Mouse (Mus musculus) adrenal gland, adult 2 months (tissue): Measurements from ENCODE around the gene Cluap1. TPM values are rescaled to one million over a fixed set of nuclear protein-coding genes. Genes with fewer than 3 reads are reported as not detected.
A peak's percentile ranks its signal among the peaks of the same experiment; 100 is the strongest.

Source experiments
- DNase-seq: peaks from one replicate; pipeline ENCODE4 v3.0.0; 2021
- long read RNA-seq: library from polyadenylated mRNA; stranded (forward); transcript quantifications from one replicate; pipeline ENCODE4 v2.0.0, GENCODE M21; 2021
- polyA plus RNA-seq: library from polyadenylated mRNA; depleted of rRNA; stranded (reverse); fragments of >200 nt; gene quantifications from 2 replicates; pipeline ENCODE4 v1.2.3, GENCODE M21; 2012; rRNA removed
- total RNA-seq, 2 experiments: library from RNA; stranded (reverse); gene quantifications; 2 replicates each; pipeline ENCODE4 v1.2.3; 2021

Gene Cluap1
- total RNA-seq, result 10 to 100 TPM; 14.4 to 18.2 TPM
- polyA plus RNA-seq, result 10.3 and 15.2 TPM in 2 replicates
- long read RNA-seq, transcript Cluap1-201 (12 exons, 1,779 nt), result major isoform, 10 of 18 reads
- long read RNA-seq, partial matches to known transcripts, result 2 of 18 reads
- long read RNA-seq, other reads (novel, unspliced or antisense), result 5 of 18 reads

DNA sequence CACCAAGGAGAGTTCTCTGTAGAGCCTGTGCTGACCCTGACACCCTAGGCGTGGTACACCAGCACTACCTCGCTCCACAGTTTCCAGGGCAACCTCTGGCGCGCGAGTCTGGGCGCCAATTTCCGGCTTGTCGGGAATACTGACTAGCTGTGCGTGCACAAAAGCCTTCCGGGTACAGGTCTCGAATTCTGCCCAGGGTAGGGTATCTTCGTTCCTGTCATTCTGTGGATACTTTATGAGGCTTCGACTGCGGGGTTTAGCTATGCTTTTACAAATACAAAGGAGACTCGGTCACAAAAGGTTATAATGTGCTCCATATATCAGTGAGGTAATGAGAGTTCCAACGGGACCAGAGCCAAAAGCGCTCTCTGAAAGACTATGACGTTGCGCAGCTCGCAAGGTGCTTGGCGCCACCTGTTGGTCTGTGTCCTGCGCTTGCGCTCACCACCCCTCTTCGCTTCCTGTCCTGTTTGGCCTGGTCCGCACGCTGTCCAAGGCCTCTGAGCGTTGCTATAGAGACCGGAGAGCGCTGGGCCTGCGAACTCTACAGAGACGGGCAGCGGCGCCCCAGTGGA lies at the start of gene Cluap1, which contains the start of gene 1700037C18Rik:
TSS of gene Cluap1 (plus strand) at position 265 of the 575 bp plus-strand sequence.
TSS of gene 1700037C18Rik (minus strand) at position 153 of the 575 bp plus-strand sequence.
- DNase-seq, result peak; percentile 95

DNA sequence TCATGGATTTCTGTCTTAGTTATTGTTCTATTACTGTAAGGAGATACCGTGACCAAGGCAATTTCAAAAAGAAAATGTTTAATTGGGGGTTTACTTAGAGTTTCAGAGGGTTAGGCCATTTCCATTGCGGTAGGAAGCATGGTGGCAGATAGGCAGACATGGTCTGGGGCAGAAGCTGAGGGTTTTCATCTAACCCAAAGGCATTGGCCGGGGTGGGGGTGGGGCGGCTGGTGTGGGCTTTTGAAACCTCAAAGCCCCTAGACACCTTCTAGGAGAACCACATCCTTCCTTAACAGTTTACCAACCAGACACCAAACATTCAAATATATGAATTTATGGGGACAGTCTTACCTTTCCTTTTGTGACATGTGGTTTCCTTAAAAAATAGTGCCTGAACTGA lies 49.3 kb upstream of the Cluap1 start:
- DNase-seq, result no peak

DNA sequence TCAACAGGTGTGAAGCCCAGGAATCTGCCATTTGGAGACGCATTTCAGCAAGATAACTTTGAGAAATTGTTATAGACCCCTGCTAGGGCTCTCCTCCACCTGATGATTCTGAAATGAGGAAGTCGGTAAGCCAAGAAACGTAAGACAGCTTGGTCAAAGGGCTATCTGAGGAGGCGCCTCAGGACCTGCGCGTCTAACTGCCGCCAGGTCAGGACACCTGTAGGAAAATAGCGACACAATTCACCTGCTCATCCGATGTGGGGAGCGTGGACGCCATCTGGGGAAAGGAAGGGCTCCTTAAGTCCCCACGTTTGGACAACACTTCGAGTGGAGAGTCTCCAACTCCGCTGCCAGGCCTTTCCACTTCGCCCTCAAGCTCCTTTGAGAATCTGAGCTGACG lies 36.8 kb upstream of the Cluap1 start:
- DNase-seq, result no peak

DNA sequence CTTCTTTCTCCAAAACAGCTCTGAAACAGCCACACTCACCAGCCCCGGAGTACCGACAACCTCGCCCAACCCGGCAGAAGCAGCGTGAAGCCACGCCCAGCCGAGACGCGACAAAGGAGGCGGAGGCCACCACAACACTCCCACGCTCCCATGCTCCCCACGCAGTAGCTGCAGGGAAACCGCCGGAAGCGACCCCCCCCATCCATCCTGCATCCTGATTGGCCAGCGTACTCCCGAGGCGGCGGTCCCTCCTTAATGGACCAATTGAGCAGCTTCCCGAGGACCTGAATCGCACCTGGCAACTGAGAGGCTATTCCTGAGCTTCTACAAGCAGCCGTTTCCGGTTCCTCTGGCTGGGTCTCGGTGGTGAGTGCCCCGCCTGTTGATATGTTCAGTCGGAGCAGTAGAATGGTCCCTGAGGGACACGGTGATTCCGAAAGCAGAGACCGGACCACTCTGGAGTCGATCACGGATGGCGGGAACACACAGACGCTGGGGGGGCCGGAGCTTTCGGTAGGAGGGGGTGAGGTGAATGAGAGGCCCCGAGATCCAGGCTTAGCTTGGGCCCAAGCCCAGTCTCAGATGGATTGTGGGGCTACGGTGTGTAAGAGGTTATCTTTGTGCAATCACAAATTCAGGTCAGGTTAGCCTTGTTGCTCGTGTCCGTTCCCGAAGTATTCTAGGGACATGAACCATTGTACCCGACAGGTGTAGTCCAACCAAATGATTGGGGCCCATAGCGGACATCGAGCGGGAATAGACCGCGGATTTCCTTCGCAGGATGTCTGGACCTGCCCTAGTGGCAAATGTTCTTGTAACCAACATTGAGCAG lies 36.2 kb upstream of the Cluap1 start, which contains the start of gene Naa60:
TSS of gene Naa60 (plus strand) at position 160 of the 832 bp plus-strand sequence.
- peak; percentile 96 for DNase-seq

DNA sequence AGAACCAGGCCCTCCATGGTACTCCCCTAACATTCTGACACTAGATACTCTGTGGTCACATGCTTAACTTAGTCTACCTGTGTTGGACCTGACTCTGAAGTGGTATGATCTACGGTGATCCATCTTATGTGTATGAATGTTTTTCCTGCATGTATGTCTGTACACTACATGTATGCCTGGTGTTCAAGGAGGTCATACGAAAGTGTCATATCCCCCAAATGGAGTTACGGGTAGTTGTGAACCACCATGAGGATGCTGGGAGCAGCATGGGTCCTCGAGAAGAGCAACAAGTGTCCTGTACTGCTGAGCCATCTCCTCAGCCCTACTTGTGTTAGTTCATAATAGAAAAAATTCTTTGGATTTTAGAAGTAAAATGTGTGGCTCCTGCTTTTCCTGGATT lies 32.3 kb upstream of the Cluap1 start:
- no peak for DNase-seq

DNA sequence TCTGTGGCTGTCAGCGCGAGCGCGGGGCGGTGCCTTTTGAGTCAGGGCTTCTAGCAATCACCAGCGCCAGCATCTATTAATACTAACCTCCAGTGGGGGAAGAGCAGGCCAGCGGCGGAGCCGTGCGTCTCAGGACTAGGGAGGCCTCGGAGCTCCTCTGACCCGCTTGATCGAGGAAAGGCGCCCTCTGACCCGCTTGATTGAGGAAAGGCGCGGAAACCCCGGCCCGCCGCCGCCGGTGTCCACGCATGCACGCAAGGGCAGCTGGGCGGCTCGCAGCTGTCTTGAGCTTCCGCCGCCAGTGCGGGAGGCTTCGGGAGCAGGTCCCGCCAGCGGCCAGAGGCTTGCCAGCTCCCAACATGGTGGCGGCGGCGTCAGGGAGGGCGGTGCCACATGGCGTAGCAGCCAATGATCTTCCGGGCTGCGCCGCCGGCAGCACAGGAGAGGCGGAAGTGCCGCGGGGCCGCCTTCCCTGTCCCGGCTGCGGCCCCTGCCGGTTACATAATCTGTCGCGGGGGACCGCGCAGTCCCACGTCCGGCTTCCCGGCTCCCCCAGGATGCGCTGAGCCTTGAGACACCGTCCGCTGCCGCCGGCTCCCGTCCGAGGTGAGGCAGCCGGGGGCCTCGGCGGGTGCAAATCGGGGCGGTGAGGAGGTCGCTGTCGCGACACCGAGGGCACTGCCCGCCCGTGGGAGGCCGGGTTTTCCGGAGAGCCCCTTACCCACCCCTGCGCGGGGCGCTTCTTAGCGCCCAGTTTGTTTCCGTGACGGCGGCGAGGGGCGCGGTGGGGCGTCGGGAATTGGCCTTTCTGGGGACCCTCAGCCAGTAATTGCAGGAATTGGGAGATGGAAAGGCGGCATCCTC lies 24.2 kb upstream of the Cluap1 start, which contains the start of the genes Zfp597 and Gm20695:
TSS of gene Zfp597 (minus strand) at position 361 of the 864 bp plus-strand sequence.
TSS of gene Gm20695 (plus strand) at position 448 of the 864 bp plus-strand sequence.
- peak; percentile 98 for DNase-seq

DNA sequence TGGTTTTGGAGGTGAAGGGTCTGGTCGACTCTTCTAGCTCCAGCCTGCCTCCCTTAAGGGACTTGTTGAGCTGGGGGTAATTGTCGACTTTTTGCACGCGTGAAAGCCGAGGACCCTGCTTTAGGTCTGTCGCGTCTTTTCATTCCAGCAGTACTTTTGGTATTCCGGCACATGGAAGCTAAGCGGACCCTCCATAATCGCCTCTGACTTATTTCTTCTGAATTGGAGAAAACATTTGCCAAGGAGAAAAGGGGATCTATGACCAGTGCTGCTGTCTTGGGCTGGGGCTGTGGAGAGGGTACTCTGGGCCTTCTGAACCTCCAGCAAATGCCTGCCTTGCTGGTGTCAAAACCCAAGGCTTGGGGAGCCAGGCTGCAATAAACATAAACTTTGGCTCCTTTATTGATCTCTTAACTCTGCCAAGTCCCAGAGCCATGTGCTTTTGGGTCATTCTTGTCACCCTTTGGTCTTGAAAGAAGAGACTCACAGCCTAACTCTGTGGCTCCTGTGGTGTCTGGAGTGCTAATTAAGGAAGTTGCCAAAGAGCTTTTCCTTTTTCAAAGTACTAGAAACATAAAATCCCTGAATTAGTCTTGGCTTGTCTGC lies 23.4 kb upstream of the Cluap1 start:
- DNase-seq, result peak; percentile 40

DNA sequence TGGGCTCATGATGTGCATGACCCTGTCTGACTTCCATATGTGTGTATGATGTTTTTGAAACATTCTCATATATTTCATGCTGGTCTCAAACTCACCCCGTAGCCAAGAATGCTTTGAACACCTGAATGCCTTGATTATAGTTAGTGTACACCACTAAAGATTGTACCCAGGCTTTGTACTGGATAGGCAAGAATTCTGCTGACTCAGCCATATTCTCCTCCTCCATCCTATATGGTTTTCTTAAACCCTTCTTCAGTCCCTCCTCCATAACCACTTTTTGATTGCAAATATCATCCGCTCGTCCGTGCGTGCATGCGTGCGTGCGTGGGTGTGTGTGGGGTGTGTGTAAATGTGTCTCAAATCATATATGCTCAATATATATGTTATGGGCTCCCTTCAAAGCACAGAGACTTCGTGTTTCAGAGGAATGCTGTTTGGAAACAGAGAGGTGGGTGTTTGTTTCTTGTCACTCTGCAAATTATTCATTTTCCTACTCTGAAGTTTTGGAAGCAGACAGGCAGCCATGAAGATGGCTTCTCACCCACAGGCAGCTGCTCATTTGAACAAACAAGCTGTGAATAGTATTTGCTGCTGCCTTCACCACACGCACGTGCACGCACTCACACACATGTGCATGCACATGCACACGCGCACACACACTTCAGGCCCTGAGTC lies 16.8 kb upstream of the Cluap1 start:
- no peak for DNase-seq

DNA sequence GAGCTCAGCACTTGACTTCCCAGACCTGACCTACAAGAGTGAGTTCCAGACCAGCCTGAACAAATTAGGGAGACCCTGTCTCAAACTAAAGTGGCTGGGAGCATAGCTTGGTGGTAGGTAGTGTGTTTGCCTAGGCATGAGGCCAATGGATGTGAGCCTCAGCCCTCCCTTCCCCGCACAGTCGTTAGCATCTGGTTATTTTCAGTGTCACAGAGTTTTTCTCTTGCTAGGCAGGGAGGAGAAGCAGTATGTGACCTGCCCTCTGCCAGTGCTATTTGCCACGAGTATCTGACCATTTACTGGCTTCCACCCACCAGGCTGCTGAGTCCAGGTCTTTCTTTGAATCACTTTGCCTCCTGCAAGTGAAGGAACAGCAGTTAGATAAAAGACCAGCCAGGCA lies 14.9 kb upstream of the Cluap1 start:
- no peak for DNase-seq

DNA sequence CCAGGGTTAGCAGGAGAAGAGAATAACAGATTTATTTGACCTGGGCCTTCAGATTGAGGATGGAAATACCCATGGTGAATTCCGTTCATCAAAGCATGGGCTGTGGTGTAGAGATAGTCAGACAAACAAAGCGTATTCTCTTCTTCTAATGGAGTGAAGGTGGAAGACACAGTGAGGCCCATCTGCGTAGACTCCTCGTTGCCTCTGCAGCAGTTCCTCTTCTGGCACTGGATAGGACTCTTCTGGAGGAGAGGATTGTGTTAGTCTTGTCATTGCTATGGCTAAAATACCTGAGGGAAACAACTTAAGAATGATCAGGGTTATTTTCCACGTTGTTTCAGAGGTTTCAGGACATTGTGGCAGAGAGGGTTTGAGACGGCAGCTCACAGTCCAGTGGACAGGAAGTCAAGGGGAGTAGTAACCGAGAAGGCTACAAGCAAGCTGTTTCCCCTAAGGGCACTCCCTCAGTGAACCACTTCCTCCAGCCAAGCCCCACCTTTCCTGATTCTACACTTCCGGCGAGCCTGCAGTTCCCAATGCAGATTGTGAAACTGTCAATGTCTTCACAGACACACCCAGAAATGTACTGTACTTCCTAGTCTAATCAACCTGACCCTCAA lies 13.3 kb upstream of the Cluap1 start:
- peak; percentile 31 for DNase-seq

DNA sequence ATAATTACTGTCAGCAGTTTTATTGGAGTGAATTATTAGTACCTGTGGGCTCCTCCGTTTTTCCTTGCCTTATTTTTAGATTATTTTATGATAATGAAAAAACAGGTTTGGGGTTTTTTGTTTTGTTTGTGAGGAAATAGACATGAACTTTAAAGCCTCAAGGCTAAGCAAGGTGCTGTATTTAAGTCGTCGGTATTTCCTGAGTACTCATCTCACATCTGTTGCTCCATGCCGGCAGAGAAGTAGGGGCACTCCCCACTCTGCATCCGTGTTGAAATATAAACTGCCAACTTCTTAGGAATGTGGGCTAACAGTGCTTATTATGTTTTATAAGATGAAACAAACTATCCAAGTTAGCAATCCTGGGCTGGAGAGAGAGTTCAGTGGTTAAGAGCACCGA lies 12.6 kb upstream of the Cluap1 start:
- DNase-seq, result no peak

DNA sequence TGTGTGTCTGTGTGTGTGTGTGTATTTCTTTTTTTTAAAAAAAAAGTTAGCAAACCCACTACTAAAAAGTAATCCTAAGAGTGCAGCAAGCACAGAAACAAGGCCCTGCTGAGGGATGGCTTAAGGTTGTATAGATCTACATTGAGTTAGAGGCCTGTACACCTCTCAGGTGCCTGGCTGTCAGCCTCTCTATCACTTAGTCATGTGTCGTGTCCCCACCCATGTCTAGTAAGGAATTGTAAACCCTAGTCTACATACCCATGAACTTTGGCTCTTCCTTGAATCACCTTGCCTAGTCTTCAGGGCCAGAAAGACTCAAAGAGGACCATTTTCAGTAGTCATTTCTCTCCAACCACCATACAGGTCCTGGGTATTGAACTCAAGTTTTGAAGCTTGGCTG lies 12.0 kb upstream of the Cluap1 start:
- no peak for DNase-seq

DNA sequence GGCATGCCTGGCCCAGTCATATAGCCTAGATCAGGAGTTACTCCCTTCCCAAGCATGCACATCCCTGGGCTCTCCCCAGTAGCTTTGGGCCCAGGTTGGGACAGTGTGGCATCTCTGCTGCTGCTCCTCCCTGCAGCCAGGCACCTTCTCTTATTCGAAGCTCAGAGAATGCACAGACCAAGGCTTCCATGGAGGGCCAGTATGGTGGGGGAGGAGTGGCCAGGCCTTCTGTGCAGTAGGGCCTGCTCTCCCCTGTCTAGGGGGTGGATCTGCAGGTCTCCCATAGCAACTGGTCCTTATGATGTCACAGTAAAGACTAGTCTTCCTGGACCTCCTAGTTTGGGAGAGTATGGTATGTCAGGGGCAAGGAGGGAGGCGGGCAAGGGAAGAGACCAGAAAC lies 1.1 kb upstream of the Cluap1 start:
- no peak for DNase-seq

DNA sequence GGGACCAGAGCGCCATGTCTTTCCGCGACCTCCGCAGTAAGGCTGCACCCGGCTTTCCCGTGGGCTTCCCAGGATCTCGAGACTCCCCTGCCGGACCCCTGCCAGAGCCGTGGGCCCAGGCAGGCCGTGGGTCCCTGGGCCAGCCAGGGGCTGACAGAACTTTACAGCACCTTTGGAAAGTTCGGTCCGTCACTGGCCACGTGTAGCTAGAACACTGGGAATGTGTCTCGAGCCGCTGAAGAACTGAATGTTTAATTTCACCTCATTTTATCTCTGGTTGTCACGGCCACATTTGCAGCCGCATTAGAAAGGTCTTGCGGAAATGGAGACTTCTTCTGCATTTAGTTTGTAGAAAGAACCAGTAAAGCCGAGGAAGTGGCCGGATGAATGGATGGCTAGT lies 517 bp downstream of the Cluap1 start:
- DNase-seq, result no peak

DNA sequence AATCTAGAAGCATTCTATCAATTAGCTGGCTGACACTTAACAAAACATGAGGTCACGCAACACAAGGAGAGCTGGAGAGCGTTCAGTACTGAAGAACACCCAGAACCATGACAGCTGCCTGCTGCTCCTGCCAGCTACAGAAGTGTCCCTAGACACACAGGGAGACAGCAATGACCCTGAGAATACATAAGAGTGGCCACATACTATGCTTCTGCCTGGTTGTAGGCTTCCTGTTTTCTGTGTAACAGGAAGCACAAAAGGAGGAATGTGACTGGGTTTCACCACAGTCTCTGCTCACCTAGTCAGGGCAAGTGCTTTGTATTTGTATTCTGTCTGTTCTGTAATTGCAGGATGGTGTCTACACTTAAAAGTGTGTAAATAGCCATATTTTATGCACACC lies 12.2 kb downstream of the Cluap1 start:
- DNase-seq, result no peak

DNA sequence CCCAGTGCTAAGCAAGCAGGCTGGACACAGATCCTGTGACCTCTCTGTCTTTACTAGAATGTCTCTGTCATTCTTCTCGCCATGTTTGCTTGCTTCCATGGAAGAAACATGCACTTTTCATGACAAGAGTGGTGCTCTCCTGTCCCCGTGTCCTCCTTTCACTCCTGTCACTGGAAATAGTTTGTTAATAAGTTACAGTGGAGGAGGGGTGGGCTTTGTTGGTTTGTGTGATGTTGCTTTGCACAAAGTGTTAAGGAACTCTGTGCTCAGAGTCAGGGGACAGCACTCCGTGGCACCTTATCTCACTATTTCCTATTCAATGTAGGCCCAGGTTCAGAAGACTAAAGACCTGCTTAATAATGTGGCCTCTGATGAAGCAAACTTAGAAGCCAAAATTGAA lies 14.9 kb downstream of the Cluap1 start:
- no peak for DNase-seq

DNA sequence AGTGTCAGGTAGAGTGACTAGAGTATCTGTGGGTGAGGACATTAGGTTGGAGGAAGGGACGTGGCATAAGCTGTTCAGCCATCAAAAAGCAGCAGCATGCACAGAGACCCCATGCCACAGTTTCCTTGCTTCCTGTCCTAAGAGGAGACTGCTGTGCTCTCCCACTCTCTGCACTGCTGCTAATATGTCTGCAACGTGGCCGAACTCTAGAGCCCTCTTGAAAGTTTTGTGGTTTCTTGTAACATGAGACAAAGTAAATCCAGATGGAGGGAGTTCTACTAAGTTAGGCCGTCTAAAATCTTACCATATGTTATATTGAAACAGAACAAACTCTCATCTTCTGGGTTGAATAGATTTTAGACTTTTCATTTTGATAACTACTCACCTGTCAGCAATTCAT lies 15.4 kb downstream of the Cluap1 start:
- DNase-seq, result no peak

DNA sequence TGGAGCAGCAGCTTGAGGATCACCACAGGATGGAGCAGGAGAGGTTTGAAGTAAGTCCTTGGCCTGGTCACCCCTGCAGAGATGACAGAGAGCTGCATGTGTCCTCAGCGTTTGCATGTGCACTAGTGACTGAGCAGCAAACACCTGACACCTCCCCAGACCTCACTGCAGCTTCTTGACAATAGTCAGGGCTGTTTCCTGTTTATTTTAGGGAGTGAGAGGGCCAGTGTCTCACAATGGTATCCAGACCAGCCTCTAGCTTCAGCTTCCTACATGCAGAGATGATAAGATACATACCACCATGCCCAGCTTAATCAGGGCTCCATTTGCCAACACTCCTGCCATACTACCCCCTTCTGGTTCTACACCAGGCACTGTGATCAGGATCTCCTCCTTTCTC lies 20.0 kb downstream of the Cluap1 start:
- no peak for DNase-seq

DNA sequence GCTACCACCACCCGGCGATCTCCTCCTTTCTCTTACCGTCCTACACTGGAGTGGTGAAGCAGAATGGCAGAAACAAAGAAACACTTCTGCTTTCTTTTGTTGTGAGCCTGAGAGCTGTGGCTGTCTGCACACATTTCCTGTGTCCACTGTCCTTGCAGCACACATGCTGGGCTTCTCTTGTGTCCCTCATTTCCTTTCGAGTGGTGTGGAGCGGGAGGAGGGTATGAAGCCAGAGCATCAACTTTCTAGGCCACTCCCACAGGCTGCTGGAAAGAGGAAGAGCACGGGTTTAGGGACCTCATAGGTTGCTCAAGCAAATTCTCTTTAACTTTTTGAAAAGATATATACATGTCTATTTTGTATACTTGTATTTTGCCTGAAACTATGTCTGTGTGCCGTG lies 20.6 kb downstream of the Cluap1 start:
- no peak for DNase-seq

DNA sequence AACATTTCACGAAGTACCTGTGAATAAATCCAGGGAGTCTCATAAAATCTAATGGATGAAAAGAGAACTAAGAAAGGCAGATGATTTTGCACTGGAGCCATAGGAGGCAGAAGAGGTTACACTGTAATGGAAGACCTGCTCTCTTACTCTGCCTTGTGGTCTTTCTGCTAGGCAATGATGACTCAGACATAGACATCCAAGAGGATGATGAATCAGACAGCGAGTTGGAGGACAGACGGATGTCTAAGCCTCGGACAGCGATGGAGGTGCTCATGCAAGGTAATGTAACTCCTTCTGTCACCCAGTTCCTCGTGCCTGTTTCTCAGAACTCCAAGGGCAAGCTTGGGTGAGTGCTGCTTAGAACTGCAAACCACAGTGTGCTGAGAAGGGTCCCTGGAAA lies 24.9 kb downstream of the Cluap1 start:
- DNase-seq, result peak; percentile 33

DNA sequence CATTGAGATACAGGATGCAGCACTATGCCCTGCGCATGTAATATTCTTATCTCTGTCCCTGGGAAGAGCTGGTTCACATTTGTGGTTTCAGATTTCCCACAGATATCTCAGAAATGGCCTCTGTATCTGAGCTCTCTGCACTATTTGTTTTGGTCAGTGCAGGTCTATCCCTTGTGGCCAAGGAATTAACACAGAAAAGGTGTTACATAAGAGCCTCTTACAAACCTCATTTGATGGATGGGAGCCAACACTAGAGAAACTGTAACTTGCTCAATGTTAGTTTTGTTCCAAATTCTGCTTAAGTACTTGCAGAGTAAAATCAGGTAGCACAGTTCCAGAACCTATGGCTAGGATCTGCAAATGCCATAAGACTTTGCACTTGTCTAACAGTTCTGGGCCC lies 25.5 kb downstream of the Cluap1 start:
- DNase-seq, result no peak
